Mouse (Mus musculus) CD4-positive, CD25-positive, alpha-beta regulatory T cell, adult 4 months (primary cell): ENCODE measurements around the gene Snai1. TPM values are rescaled to one million over a fixed set of nuclear protein-coding genes. Genes with fewer than 3 reads are reported as not detected.

Source experiments
- ATAC-seq: one replicate; pipeline ENCODE4 v1.8.0; 2017
- polyA plus RNA-seq, 2 experiments: library from polyadenylated mRNA; unstranded; fragments of 100-300 nt; shearing (Covaris generic); gene quantifications; one replicate each; pipeline ENCODE4 v1.2.1; 2017

The Snai1 gene
- polyA plus RNA-seq, 2 experiments from 2014 or later, result 0.27 TPM; not detected in 1

GRCm38 (mm10) chr2:167519606-167520252 lies 18.3 kb upstream of the Snai1 start:
- ATAC-seq, result peak; percentile 43

GRCm38 (mm10) chr2:167528278-167528677 lies 9.7 kb upstream of the Snai1 start:
- ATAC-seq, result peak; percentile 39

- no peak for ATAC-seq
Measured at GRCm38 (mm10) chr2:167529935-167530513, 8.0 kb upstream of the Snai1 start.

- ATAC-seq, result no peak
Measured at GRCm38 (mm10) chr2:167530536-167530935, 7.5 kb upstream of the Snai1 start.

GRCm38 (mm10) chr2:167532131-167532530 lies 5.9 kb upstream of the Snai1 start:
- ATAC-seq, result peak; percentile 41

GRCm38 (mm10) chr2:167533880-167534279 lies 4.1 kb upstream of the Snai1 start:
- ATAC-seq, result no peak

- no peak for ATAC-seq
Measured at GRCm38 (mm10) chr2:167536320-167536945, 1.6 kb upstream of the Snai1 start.

- no peak for ATAC-seq
Measured at GRCm38 (mm10) chr2:167538671-167539306, 794 bp downstream of the Snai1 start.

GRCm38 (mm10) chr2:167539536-167540476 lies 1.8 kb downstream of the Snai1 start:
- ATAC-seq, result no peak

- ATAC-seq, result no peak
Measured at GRCm38 (mm10) chr2:167540477-167541110, 2.6 kb downstream of the Snai1 start.

- no peak for ATAC-seq
Measured at GRCm38 (mm10) chr2:167541324-167541723, 3.3 kb downstream of the Snai1 start.

GRCm38 (mm10) chr2:167541761-167542160 lies 3.8 kb downstream of the Snai1 start:
- no peak for ATAC-seq

GRCm38 (mm10) chr2:167542361-167542760 lies 4.4 kb downstream of the Snai1 start:
- ATAC-seq, result no peak

- no peak for ATAC-seq
Measured at GRCm38 (mm10) chr2:167543121-167544003, 5.4 kb downstream of the Snai1 start.

GRCm38 (mm10) chr2:167544004-167544356 lies 6.0 kb downstream of the Snai1 start:
- no peak for ATAC-seq

- ATAC-seq, result no peak
Measured at GRCm38 (mm10) chr2:167544456-167544855, 6.5 kb downstream of the Snai1 start.

- no peak for ATAC-seq
Measured at GRCm38 (mm10) chr2:167546447-167547195, 8.6 kb downstream of the Snai1 start.

GRCm38 (mm10) chr2:167547444-167547843 lies 9.4 kb downstream of the Snai1 start:
- ATAC-seq, result no peak

- ATAC-seq, result no peak
Measured at GRCm38 (mm10) chr2:167548961-167549360, 11.0 kb downstream of the Snai1 start.

GRCm38 (mm10) chr2:167550341-167550854 lies 12.4 kb downstream of the Snai1 start:
- no peak for ATAC-seq
